8 mouse cellular contexts compared by ENCODE assay signal in genomic region chrX:169994011-169994865, GRCm38 (mm10). TPM values are rescaled to one million over a fixed set of nuclear protein-coding genes. Genes with fewer than 3 reads are reported as not detected.
DNase-seq lines count a peak whose midpoint lies in the region; TF ChIP-seq lines count a peak whose summit lies in the region.
"Not testable (repeated sequence)": the region's sequence is repeated elsewhere in the genome, so short reads cannot be mapped to it uniquely, and the experiment has no call there.

No protein-coding gene starts in this region.

- peak overlapping the region; percentile 1 for H3K9ac ChIP-seq in ES-Bruce4 (ENCODE audit: low read depth, poor library complexity, severe bottlenecking)

- H3K27me3 ChIP-seq in ES-Bruce4 (ENCODE audit: control insufficient read depth, insufficient read depth, low read length, poor library complexity, severe bottlenecking) = peaks cover 13% of the 10 kb centered on the region

- not testable (repeated sequence) for H3K9me3 ChIP-seq in ES-Bruce4 (replicated peaks; ENCODE audit: control insufficient read depth, insufficient read depth, low read length, poor library complexity, severe bottlenecking)

- TF ChIP-seq POLR2A in ES-Bruce4 (IDR thresholded peaks at IDR 0.05; ENCODE audit: insufficient read depth, low read length) = not testable (repeated sequence)

- H3K27ac ChIP-seq in ES-Bruce4 (ENCODE audit: insufficient read depth, low read length); left cerebral cortex, adult 2 months: not testable (repeated sequence)

- TF ChIP-seq EP300 in ES-Bruce4 (IDR thresholded peaks at IDR 0.05; ENCODE audit: insufficient read depth, low read depth, low read length) = not testable (repeated sequence)

- H3K36me3 ChIP-seq in ES-Bruce4 (ENCODE audit: control insufficient read depth, insufficient read depth, low read length, poor library complexity, severe bottlenecking) = not testable (repeated sequence)

- peak overlapping the region; percentile 3 for H3K4me3 ChIP-seq in ES-Bruce4 (ENCODE audit: low read depth, low read length)
- not testable (repeated sequence) for H3K4me3 ChIP-seq in left cerebral cortex, adult 2 months

- intact Hi-C loops in heart, postnatal 25 days (cut with DNase I); left cerebral cortex, adult 2 months (cut with DNase I): not testable (repeated sequence)

- DNase-seq in adrenal gland, adult 2 months = peak; percentile 58
- peak; percentile 59 to 77 for DNase-seq in cerebellum, postnatal 4 days (ENCODE audit: low spot score in 2 of 2)
- DNase-seq in heart, postnatal 25 days (ENCODE audit: low spot score) = peak; percentile 61
- DNase-seq in left cerebral cortex, adult 2 months (ENCODE audit: extremely low spot score in 1 of 2, low spot score in 2 of 2) = peak; percentile 60 to 75
- peak; percentile 72 for DNase-seq in right cerebral cortex, adult 18-20 months
- peak; percentile 60 to 92 for DNase-seq in thymus, adult 18-20 months
- peak; percentile 81 to 99 for DNase-seq in urinary bladder, postnatal 4 days (ENCODE audit: low spot score in 2 of 2)

- TF ChIP-seq CTCF in ES-Bruce4 (IDR thresholded peaks at IDR 0.05; ENCODE audit: low read depth, low read length); left cerebral cortex, adult 2 months (IDR thresholded peaks at IDR 0.05): not testable (repeated sequence)

- H3K4me1 ChIP-seq in ES-Bruce4 (ENCODE audit: control insufficient read depth, insufficient read depth, low read length) = peaks cover 13% of the 10 kb centered on the region

RNA-seq across cellular contexts. Expression of gene Gm21887, which starts 15.2 kb away (rescaled TPM):
- 1,061 and 1,174 TPM in 2 replicates for polyA plus RNA-seq in ES-Bruce4 (2011; ENCODE audit: insufficient read depth, insufficient read length, low read depth, missing spikeins)
- 100 to 1,000 TPM in 1 of 2 experiments, 10 to 100 TPM in 1; 67.4 to 241 TPM for total RNA-seq in adrenal gland, adult 2 months (2021)
- 957 and 2,016 TPM in 2 replicates for polyA plus RNA-seq in adrenal gland, adult 2 months (2012; rRNA removed)
- total RNA-seq in heart, postnatal 25 days (2021) = 10 to 100 TPM; 31.7 to 43.0 TPM
- 100 to 1,000 TPM; 190 to 207 TPM for total RNA-seq in left cerebral cortex, adult 2 months (2021)
